Mouse (Mus musculus): ENCODE data around the gene Nt5e. TPM values are rescaled to one million over a fixed set of nuclear protein-coding genes. Genes with fewer than 3 reads are reported as not detected.

Gene Nt5e
- polyA plus RNA-seq, 1 experiment from 2014 or later, result 0.03 TPM

DNA sequence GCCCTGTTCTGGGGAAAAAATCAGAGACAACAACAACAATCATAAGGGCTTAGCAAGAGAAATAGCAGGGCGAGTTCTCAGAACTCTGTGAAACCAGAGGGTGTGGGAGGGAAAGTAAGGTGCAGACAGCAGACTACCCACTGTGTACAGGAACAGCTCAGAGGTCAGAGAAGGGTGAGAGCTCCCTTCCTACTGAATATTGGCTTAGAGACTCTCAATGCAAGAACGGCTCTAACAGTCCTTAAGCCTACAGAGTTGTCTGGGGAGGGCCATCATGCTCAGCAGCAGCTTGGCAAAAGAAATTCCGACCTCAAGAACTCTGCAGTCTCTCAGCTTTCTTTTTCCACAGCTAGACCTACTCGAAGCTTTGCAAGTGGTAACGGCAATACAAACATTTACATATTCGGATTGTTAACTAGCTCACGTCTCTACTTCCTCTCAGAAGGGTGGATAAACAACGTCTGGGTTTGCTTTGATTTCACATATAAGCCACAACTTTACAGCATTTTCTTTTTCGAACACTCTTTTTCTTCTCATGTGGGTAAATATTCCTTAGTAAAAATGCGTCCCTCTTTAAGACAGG, 2.3 kb downstream of the Nt5e start:
- H3K27ac ChIP-seq, result no peak overlapping the region

DNA sequence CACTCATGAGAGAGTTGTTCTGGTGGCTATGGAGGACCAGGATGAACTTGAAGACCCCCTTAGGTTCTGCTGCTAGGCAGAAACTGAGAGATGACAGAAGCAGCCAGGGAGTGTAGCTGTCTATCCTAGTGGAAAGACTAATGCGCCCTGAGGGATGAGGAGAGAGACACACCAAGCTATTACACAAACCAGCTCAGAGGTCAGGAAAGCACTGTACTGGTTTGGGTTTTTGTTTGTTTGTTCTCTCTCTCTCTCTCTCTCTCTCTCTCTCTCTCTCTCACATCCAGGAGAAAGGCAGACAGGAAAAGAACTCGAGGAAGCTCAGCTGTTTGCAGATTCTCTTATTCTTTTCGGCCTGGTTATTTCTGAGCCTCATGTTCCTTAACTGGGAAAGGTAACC, 3.3 kb downstream of the Nt5e start:
- H3K79me2 ChIP-seq (ENCODE audit: inconsistent target), result no peaks in the 10 kb centered on the region
- no peaks in the 10 kb centered on the region for H3K36me3 ChIP-seq (ENCODE audit: inconsistent target)
- no peak overlapping the region for H3K27ac ChIP-seq
- no peak overlapping the region for H3K4me3 ChIP-seq (ENCODE audit: inconsistent target)
- WGBS (ENCODE audit: missing documents), result 91% methylated on average over 2 of the region's 3 CpGs

More for the DNA sequence above, 2.3 kb downstream of the Nt5e start:
- Histone ChIP-seq H3K4me3 (ENCODE audit: inconsistent target) (no peak overlapping the region), H3K79me2 (ENCODE audit: inconsistent target) (no peaks in the 10 kb centered on the region), H3K36me3 (ENCODE audit: inconsistent target) (no peaks in the 10 kb centered on the region)
- 50% methylated on average over 10 of the region's 10 CpGs for WGBS (ENCODE audit: missing documents)

DNA sequence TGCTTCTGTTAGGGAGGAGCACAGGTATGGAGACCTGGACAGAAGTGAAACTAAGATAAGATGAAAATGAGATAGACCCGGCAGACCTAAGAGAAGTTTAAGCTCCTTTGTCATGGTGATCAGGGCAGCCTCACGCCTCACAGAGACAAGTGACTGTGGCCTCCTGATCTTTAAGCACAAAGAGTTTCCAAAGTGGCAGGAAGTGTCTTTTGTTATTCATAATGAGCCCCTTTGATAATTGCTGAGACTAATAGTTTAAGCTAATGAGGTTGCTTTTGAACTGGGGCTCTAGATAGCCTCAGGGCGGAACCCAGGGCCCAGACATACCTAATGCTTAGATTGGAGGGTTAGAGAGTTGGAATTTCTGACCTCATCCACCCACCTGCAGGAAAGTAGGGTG, 5.5 kb downstream of the Nt5e start:
- no peaks in the 10 kb centered on the region for H3K79me2 ChIP-seq (ENCODE audit: inconsistent target)
- no peak overlapping the region for H3K27ac ChIP-seq
- WGBS (ENCODE audit: missing documents), result 79% methylated on average over 3 of the region's 3 CpGs
- H3K36me3 ChIP-seq (ENCODE audit: inconsistent target), result no peaks in the 10 kb centered on the region
- no peak overlapping the region for H3K4me3 ChIP-seq (ENCODE audit: inconsistent target)

DNA sequence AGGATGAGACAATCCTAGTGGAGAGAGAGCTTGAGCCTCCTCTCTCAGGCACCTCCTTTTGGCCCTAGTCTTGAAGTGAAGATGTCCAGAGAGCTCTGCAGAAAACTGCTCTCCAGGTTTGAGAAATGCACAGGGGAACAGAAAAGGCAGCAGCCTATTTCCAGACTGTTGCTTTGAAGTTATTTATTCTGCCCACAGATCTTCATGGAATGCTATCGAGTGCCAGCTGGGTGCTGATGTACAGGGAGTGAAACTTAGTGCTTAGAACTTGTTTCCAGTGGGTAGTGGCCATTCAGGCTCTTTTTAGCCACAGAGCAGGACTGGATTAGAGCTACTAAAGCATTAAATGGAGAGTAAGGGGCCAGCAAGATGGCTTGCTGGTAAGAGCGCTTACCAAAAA, 8.8 kb downstream of the Nt5e start:
- WGBS (ENCODE audit: missing documents), result 91% methylated on average over 2 of the region's 2 CpGs
- no peak overlapping the region for H3K27ac ChIP-seq
- no peaks in the 10 kb centered on the region for H3K36me3 ChIP-seq (ENCODE audit: inconsistent target)
- H3K4me3 ChIP-seq (ENCODE audit: inconsistent target), result no peak overlapping the region
- H3K79me2 ChIP-seq (ENCODE audit: inconsistent target), result no peaks in the 10 kb centered on the region

DNA sequence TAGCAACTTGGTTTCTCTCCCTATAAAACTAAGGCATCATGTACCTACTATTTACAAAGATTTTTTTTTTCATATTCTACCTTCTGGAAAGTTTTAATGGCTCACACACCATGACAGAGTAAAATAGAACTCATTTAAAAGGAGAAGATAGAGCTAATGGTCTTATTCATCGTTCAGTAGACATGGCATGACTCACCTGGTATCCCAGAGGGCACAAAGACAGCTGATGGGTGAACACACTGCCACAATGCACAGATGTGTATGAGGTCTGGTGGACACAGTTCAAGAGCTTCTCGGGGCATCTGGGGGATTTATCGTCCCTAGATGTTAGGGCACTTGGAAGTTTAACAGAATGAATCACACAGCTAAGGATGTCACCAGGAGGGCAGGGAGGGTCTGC, 13.8 kb downstream of the Nt5e start:
- Histone ChIP-seq H3K79me2 (ENCODE audit: inconsistent target) (no peaks in the 10 kb centered on the region), H3K4me3 (ENCODE audit: inconsistent target) (no peak overlapping the region), H3K36me3 (ENCODE audit: inconsistent target) (no peaks in the 10 kb centered on the region), H3K27ac (no peak overlapping the region)
- 88% methylated on average over 3 of the region's 3 CpGs for WGBS (ENCODE audit: missing documents)

DNA sequence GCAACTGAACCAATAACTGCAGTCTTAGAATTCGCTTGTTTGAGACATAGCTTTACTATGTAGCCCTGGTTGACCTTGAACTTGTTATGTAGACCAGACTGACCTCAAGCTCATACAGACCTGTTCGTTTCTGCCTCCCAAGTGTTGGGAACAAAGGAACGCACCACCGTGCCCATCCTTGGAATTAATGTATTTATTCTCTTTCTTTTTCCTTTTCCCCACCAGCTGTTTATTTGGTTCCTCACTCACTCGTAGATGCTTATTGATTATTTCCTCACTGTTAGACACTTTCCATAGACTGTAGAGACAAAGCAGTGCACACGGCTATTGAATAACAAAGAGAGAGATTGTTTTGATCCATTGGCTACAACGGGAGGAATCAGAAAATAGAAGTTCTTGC, 15.2 kb downstream of the Nt5e start:
- Histone ChIP-seq H3K36me3 (ENCODE audit: inconsistent target) (no peaks in the 10 kb centered on the region), H3K4me3 (ENCODE audit: inconsistent target) (no peak overlapping the region), H3K79me2 (ENCODE audit: inconsistent target) (no peaks in the 10 kb centered on the region), H3K27ac (no peak overlapping the region)
- WGBS (ENCODE audit: missing documents), result 90% methylated on average over 7 of the region's 7 CpGs

DNA sequence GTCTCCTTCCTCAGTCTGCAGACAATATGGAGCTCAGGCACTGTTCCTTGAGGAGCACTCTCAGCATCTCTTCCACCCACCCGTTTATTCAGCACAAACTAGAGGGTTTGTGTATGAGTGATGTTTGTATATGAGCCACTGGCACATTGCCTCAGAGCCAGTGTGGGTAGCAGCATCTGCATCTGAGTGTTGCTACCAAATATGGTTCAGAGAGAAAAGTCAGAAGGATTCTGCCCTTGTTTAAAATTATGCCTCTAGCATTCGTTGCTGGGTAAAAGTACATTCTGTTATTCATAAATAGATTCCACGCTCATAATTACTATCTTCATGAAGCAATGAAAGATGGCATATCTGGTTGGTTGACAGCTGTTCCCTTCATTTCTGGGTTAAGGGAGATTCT, 15.7 kb downstream of the Nt5e start:
- Histone ChIP-seq H3K36me3 (ENCODE audit: inconsistent target) (no peaks in the 10 kb centered on the region), H3K4me3 (ENCODE audit: inconsistent target) (no peak overlapping the region), H3K27ac (no peak overlapping the region), H3K79me2 (ENCODE audit: inconsistent target) (no peaks in the 10 kb centered on the region)
- WGBS (ENCODE audit: missing documents), result 86% methylated on average over 3 of the region's 3 CpGs

DNA sequence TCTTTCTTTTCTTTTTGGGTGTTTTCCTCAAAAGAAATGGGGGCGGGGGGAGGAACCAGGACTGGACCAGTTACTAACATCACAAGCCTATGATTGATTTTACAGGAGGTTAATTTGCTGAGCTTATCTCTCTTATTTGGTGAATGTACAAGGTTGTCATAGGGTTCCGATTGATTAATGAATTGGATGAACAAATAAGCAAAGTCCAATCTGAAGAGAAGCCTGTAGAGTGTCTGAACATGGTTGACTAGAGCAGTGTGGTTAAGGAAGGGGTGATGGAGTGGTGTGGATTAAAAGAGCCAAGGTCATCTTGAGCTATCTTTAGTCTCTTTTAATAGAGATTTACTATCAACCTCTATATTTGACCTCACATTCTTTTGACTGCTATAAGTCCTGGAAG, 17.4 kb downstream of the Nt5e start:
- H3K79me2 ChIP-seq (ENCODE audit: inconsistent target), result no peaks in the 10 kb centered on the region
- H3K27ac ChIP-seq, result no peak overlapping the region
- H3K36me3 ChIP-seq (ENCODE audit: inconsistent target), result no peaks in the 10 kb centered on the region
- no peak overlapping the region for H3K4me3 ChIP-seq (ENCODE audit: inconsistent target)
- 94% methylated on average over 2 of the region's 2 CpGs for WGBS (ENCODE audit: missing documents)

DNA sequence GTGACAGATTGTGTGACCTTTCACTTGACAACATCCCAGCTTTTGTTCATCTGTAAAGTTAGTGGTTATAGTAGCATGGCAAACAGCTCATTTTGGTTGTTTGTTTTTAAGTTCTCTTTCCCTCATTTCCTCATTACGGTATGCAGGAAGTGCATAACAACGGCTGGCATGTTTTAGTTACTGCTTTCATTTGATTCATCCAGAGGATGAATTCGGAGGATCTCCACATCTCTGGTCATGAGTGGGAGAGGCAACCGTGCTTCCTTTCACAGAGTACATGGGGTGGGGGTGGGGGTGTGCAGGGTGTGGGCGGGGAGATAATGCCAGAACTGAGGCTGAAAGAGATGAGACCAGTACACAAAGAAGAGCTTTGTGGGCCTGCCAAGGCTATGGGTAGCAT, 19.9 kb downstream of the Nt5e start:
- no peak overlapping the region for H3K27ac ChIP-seq
- no peak overlapping the region for H3K4me3 ChIP-seq (ENCODE audit: inconsistent target)
- H3K36me3 ChIP-seq (ENCODE audit: inconsistent target), result no peaks in the 10 kb centered on the region
- 19% methylated on average over 5 of the region's 5 CpGs for WGBS (ENCODE audit: missing documents)
- no peaks in the 10 kb centered on the region for H3K79me2 ChIP-seq (ENCODE audit: inconsistent target)

DNA sequence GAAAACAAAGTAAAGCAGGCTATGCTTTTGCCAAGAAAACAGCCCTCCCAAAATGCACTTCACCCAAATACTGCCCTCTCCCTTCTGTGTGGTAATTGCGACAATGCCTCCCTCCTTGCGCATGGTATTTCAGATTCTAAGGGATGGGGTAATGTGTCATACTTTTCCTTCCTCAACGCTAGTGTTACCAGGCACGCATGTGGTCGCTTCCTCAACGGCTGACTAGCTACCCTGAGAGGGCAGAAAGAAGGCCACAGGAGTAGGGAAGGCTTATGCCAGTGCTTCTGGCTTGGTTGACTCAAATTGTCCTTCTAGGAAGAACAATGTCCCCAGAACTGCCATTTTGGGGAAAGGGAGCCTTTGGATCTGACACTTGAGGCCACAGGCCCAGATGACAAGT, 21.6 kb downstream of the Nt5e start:
- H3K4me3 ChIP-seq (ENCODE audit: inconsistent target), result no peak overlapping the region

DNA sequence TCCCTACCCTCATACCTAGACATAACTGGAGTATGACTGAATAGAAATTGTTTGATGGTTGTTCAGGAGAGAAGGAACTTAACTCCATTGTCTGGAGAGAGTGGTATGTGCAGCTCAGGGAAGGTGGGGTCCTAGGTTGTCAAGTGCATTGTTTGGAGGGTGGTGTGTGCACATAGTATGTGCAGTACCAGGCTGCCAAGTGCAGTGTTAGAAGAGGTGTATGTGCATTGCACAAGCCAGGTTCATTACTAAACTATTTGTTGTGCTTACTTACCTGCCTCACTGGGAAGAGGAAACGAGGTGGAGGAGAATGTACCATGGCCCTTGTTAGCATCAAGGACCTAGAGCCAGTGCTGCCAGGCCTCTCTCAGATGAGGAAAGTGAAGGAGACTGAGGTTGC, 23.3 kb downstream of the Nt5e start:
- 85% methylated on average over 1 of the region's 1 CpGs for WGBS (ENCODE audit: missing documents)
- H3K27ac ChIP-seq, result no peak overlapping the region
- no peak overlapping the region for H3K4me3 ChIP-seq (ENCODE audit: inconsistent target)
- H3K36me3 ChIP-seq (ENCODE audit: inconsistent target), result no peaks in the 10 kb centered on the region
- no peaks in the 10 kb centered on the region for H3K79me2 ChIP-seq (ENCODE audit: inconsistent target)

More for the DNA sequence above, 21.6 kb downstream of the Nt5e start:
- WGBS (ENCODE audit: missing documents), result 9% methylated on average over 6 of the region's 6 CpGs
- H3K36me3 ChIP-seq (ENCODE audit: inconsistent target), result no peaks in the 10 kb centered on the region
- no peaks in the 10 kb centered on the region for H3K79me2 ChIP-seq (ENCODE audit: inconsistent target)
- no peak overlapping the region for H3K27ac ChIP-seq

DNA sequence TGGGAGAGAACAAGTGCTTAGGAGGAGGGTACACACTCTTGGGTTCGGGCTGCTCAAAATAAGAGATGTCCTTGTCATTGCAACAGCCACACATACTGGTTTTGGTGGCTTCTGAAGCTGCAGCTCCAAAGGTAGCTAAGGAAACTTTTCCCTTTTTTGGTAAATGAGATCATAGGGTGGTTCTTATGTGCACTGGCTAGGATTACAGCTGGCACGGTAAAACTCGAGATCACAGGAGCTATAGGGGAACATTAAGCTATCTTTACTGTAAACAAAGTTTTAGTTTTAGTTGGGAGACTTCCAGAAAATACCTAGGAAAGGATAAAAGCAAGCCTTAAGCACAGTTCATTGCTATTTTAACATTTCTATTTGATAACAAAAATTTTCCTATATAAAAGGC, 24.2 kb downstream of the Nt5e start:
- Histone ChIP-seq H3K79me2 (ENCODE audit: inconsistent target) (no peaks in the 10 kb centered on the region), H3K4me3 (ENCODE audit: inconsistent target) (no peak overlapping the region), H3K27ac (no peak overlapping the region), H3K36me3 (ENCODE audit: inconsistent target) (no peaks in the 10 kb centered on the region)
- WGBS (ENCODE audit: missing documents), result 80% methylated on average over 3 of the region's 3 CpGs

DNA sequence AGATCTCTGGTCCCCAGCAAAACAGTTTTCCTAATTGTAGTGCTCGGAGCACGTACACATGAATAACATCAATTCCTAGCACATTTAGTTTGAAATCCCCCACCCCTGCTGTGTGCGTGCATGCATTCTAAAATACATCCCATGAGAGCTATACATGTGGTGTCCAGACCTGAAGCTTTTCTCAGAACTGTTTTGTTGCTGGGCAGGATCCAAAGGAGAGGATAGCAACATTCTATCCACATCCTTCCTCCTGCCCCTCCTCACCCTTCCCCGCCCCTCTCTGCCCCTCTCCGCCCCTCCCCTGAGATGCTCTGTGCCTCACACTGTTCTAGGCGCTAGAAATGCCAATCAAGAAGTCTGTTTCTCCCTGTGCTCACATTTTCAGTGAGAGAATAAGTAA, 25.7 kb downstream of the Nt5e start:
- H3K4me3 ChIP-seq (ENCODE audit: inconsistent target), result no peak overlapping the region
- no peaks in the 10 kb centered on the region for H3K79me2 ChIP-seq (ENCODE audit: inconsistent target)
- no peak overlapping the region for H3K27ac ChIP-seq
- 78% methylated on average over 5 of the region's 6 CpGs for WGBS (ENCODE audit: missing documents)
- no peaks in the 10 kb centered on the region for H3K36me3 ChIP-seq (ENCODE audit: inconsistent target)

DNA sequence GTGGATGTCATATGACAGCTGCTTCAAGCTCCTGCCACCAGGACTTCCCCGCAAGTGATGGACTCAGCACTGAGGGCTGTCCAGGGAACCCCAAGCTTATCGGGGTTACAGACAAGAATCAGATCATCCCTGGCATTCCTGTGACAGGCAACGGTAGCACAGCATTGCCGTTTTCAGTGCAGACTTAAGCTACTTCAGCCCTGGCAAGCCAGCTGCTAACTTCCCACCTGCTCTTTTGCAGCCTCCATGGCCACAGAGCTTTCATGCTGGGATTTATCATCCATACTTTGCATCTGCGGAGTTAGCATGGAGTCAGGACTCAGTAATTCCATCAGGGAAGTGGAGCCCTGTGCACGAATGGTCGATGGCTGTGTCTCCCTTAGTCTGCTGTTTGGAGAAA, 26.5 kb downstream of the Nt5e start:
- H3K36me3 ChIP-seq (ENCODE audit: inconsistent target), result no peaks in the 10 kb centered on the region
- no peak overlapping the region for H3K27ac ChIP-seq
- H3K79me2 ChIP-seq (ENCODE audit: inconsistent target), result no peaks in the 10 kb centered on the region
- no peak overlapping the region for H3K4me3 ChIP-seq (ENCODE audit: inconsistent target)
- WGBS (ENCODE audit: missing documents), result 80% methylated on average over 7 of the region's 7 CpGs

DNA sequence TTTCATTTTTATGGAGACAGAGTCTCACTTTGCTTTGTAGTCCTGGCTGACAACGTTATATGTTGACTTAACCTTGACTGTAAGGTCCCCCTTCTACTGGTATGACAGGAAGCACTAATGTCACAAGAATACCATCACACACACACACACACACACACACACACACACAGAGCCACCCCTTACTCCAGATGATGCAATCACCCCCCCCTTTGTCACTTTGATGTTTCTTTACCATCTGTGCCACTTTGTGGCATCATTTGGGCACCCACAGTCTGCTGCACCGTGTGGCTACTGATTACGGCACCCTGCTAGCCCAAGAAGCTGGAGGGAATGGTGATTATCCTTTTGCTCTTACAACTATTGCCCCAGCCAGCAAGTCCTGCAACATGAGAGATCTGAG, 30.2 kb downstream of the Nt5e start:
- H3K79me2 ChIP-seq (ENCODE audit: inconsistent target), result no peaks in the 10 kb centered on the region
- WGBS (ENCODE audit: missing documents), result 10% methylated on average over 3 of the region's 3 CpGs
- no peaks in the 10 kb centered on the region for H3K36me3 ChIP-seq (ENCODE audit: inconsistent target)
- H3K27ac ChIP-seq, result no peak overlapping the region
- H3K4me3 ChIP-seq (ENCODE audit: inconsistent target), result no peak overlapping the region

DNA sequence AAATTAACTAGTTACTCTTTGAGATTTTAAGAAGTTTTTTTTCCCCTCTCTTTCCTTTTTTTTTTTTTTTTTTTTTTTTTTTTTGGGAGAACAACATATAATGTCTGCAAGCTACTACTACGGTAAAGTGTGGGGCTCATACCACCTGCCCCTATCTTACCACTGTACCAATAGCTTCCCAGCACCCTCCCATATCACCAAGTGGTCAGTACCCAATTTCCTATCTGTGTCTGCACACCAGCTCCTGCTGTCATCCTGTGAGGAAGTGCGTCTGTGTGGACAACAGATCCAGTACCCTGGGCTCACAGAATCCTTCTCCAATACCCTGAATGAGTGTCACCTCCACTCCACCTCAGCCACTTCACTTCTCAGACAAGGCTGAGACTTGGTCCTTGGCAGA, 32.1 kb downstream of the Nt5e start:
- H3K27ac ChIP-seq, result no peak overlapping the region
- WGBS (ENCODE audit: missing documents), result 45% methylated on average over 1 of the region's 2 CpGs
- H3K79me2 ChIP-seq (ENCODE audit: inconsistent target), result no peaks in the 10 kb centered on the region
- no peaks in the 10 kb centered on the region for H3K36me3 ChIP-seq (ENCODE audit: inconsistent target)
- H3K4me3 ChIP-seq (ENCODE audit: inconsistent target), result no peak overlapping the region

Measured in macrophage (primary cell).